Mouse (Mus musculus) G1E-ER4 (cell line): ENCODE data around the gene Abcc3. TPM values are rescaled to one million over a fixed set of nuclear protein-coding genes. Genes with fewer than 3 reads are reported as not detected.

ENCODE experiments used
- GATA1 ChIP-seq: IDR thresholded peaks from one replicate; pipeline ENCODE4 v1.8.0; 2012; ENCODE audit warnings: low read length, inconsistent platforms
- polyA plus RNA-seq: library from polyadenylated mRNA; stranded (reverse); fragments of >175 nt; gene quantifications from 2 replicates; pipeline ENCODE4 v1.2.3, GENCODE M21; 2012

Abcc3 gene
- polyA plus RNA-seq, 1 experiment: not detected

- TF ChIP-seq GATA1: no peak
Measured at GRCm38 (mm10) chr11:94323271-94323925, 69.4 kb downstream of the Abcc3 start.

- no peak for TF ChIP-seq GATA1
Measured at GRCm38 (mm10) chr11:94322636-94323035, 70.2 kb downstream of the Abcc3 start.

- no peak for TF ChIP-seq GATA1
Measured at GRCm38 (mm10) chr11:94321931-94322400, 70.8 kb downstream of the Abcc3 start, which contains the start of gene Luc7l3. TSS of gene Luc7l3 (minus strand) at chr11:94321988.

- TF ChIP-seq GATA1: no peak
Measured at GRCm38 (mm10) chr11:94320969-94321930, 71.5 kb downstream of the Abcc3 start.

- no peak for TF ChIP-seq GATA1
Measured at GRCm38 (mm10) chr11:94318056-94318455, 74.7 kb downstream of the Abcc3 start.

- TF ChIP-seq GATA1: no peak
Measured at GRCm38 (mm10) chr11:94317515-94317914, 75.3 kb downstream of the Abcc3 start.

- TF ChIP-seq GATA1: no peak
Measured at GRCm38 (mm10) chr11:94317014-94317413, 75.8 kb downstream of the Abcc3 start.

GRCm38 (mm10) chr11:94316528-94316927 is 76.3 kb downstream of the Abcc3 start:
- TF ChIP-seq GATA1: no peak

- TF ChIP-seq GATA1: no peak
Measured at GRCm38 (mm10) chr11:94315308-94315707, 77.5 kb downstream of the Abcc3 start.

GRCm38 (mm10) chr11:94314098-94314652 is 78.6 kb downstream of the Abcc3 start:
- TF ChIP-seq GATA1: no peak

GRCm38 (mm10) chr11:94312733-94313132 is 80.1 kb downstream of the Abcc3 start:
- no peak for TF ChIP-seq GATA1

- TF ChIP-seq GATA1: no peak
Measured at GRCm38 (mm10) chr11:94294996-94295845, 97.6 kb downstream of the Abcc3 start.

Other genes with a start within 250 kb of the Abcc3 start
- gene Tob1, start 181.5 kb downstream of the Abcc3 start, polyA plus RNA-seq: 8.0 and 13.1 TPM in 2 replicates
- gene Wfikkn2, start 147.0 kb downstream of the Abcc3 start, polyA plus RNA-seq: 0.02 TPM in 1 of 2 replicates, not detected in the other
- gene Gm21885, start 111.1 kb downstream of the Abcc3 start, polyA plus RNA-seq: not detected in 2 replicates
- 24.5 and 34.4 TPM in 2 replicates for gene Luc7l3, start 71.0 kb downstream of the Abcc3 start, polyA plus RNA-seq
- gene Ankrd40, start 65.0 kb downstream of the Abcc3 start, polyA plus RNA-seq: 78.2 and 81.2 TPM in 2 replicates
- gene Cacna1g, start 81.2 kb upstream of the Abcc3 start, polyA plus RNA-seq: not detected in 2 replicates
- not detected in 2 replicates for gene Spata20, start 93.2 kb upstream of the Abcc3 start, polyA plus RNA-seq
- gene Epn3, start 107.0 kb upstream of the Abcc3 start, polyA plus RNA-seq: not detected in 2 replicates
- gene Mycbpap, start 128.7 kb upstream of the Abcc3 start, polyA plus RNA-seq: not detected in 2 replicates
- 7.4 and 9.0 TPM in 2 replicates for gene Rsad1, start 156.3 kb upstream of the Abcc3 start, polyA plus RNA-seq
- not detected in 2 replicates for gene Chad, start 172.1 kb upstream of the Abcc3 start, polyA plus RNA-seq
- gene Acsf2, start 208.9 kb upstream of the Abcc3 start, polyA plus RNA-seq: 0.08 and 0.17 TPM in 2 replicates
- gene Lrrc59, start 236.8 kb upstream of the Abcc3 start, polyA plus RNA-seq: 189 and 198 TPM in 2 replicates